Mouse (Mus musculus) kidney, embryonic 14.5 days (tissue): ENCODE measurements at regions not wholly inside any gene's neighbourhood (a gene's known extent, or its start where the extent isn't known, plus 50 kb on each side); places are given as distances from the start of the nearest gene placed in this dataset.

Experiments
- ATAC-seq: fragments of 200-750 bp; cut with Nextera tagmentation; 2 replicates; pipeline ENCODE4 v1.8.0; 2017; ENCODE audit warnings: moderate number of reproducible peaks, mild to moderate bottlenecking, moderate TSS enrichment, moderate library complexity; ENCODE audit not compliant: low FRiP score, low TSS enrichment
- H3K27ac ChIP-seq: fragments of 300-500 bp; sonication (generic); 2 replicates; pipeline ENCODE4 v1.5.1; 2014; ENCODE audit warnings: low read depth, mild to moderate bottlenecking, low read length, moderate library complexity, mixed read lengths
- H3K27me3 ChIP-seq: fragments of 300-500 bp; sonication (generic); 2 replicates; pipeline ENCODE4 v1.6.1; 2014; ENCODE audit warnings: mild to moderate bottlenecking, low read length; ENCODE audit not compliant: control insufficient read depth, insufficient read depth
- H3K36me3 ChIP-seq: fragments of 300-500 bp; sonication (generic); 2 replicates; pipeline ENCODE4 v1.6.1; 2014; ENCODE audit warnings: low read length, mixed read lengths; ENCODE audit not compliant: control insufficient read depth, insufficient read depth
- H3K4me1 ChIP-seq: fragments of 300-500 bp; sonication (generic); 2 replicates; pipeline ENCODE4 v1.6.1; 2014; ENCODE audit warnings: low read length, mixed read lengths; ENCODE audit not compliant: control insufficient read depth, insufficient read depth
- H3K4me2 ChIP-seq: fragments of 300-500 bp; sonication (generic); replicated peaks from 2 replicates; pipeline ENCODE4 v1.6.1; 2014; ENCODE audit warnings: low read depth, mild to moderate bottlenecking, low read length
- H3K4me3 ChIP-seq: fragments of 300-500 bp; sonication (generic); 2 replicates; pipeline ENCODE4 v1.5.1; 2014; ENCODE audit warnings: mild to moderate bottlenecking, low read length
- H3K9ac ChIP-seq: fragments of 300-500 bp; sonication (generic); 2 replicates; pipeline ENCODE4 v1.6.1; 2014; ENCODE audit warnings: low read depth, mild to moderate bottlenecking, low read length, moderate library complexity
- H3K9me3 ChIP-seq: fragments of 300-500 bp; sonication (generic); 2 replicates; pipeline ENCODE4 v1.6.1; 2016; ENCODE audit warnings: low read length; ENCODE audit not compliant: control insufficient read depth
- WGBS: fragments of 180-500 bp; shearing (Covaris S2); extraction: QIAGEN DNeasy Blood & Tissue Kit; methylation state at CpG from one replicate; pipeline ENCODE4 v1.1.7; 2014; 5-methylcytosine and 5-hydroxymethylcytosine counted together

- H3K9me3 ChIP-seq: no peaks in the 10 kb centered on the region
- no peak overlapping the region for H3K4me2 ChIP-seq
- no peaks in the 10 kb centered on the region for H3K36me3 ChIP-seq
- no peak overlapping the region for H3K27ac ChIP-seq
- H3K4me1 ChIP-seq: no peaks in the 10 kb centered on the region
- no peak overlapping the region for H3K4me3 ChIP-seq
- ATAC-seq: no peak
- no peak overlapping the region for H3K9ac ChIP-seq
- no peaks in the 10 kb centered on the region for H3K27me3 ChIP-seq
Observed at GRCm38 (mm10) chr3:156082268-156082667, 479.3 kb upstream of the Negr1 start.

GRCm38 (mm10) chr3:156093689-156094088 is 467.9 kb upstream of the Negr1 start:
- Histone ChIP-seq H3K9me3 (no peaks in the 10 kb centered on the region), H3K9ac (no peak overlapping the region), H3K4me3 (no peak overlapping the region), H3K4me1 (no peaks in the 10 kb centered on the region), H3K27me3 (no peaks in the 10 kb centered on the region), H3K27ac (no peak overlapping the region), H3K36me3 (no peaks in the 10 kb centered on the region), H3K4me2 (no peak overlapping the region)
- peak; percentile 64; the same call in 1 of the 2 replicates for ATAC-seq

GRCm38 (mm10) chr3:156094990-156095389 is 466.6 kb upstream of the Negr1 start:
- H3K9me3 ChIP-seq: no peaks in the 10 kb centered on the region
- H3K9ac ChIP-seq: no peak overlapping the region
- no peaks in the 10 kb centered on the region for H3K36me3 ChIP-seq
- H3K4me3 ChIP-seq: no peak overlapping the region
- no peaks in the 10 kb centered on the region for H3K27me3 ChIP-seq
- no peak overlapping the region for H3K4me2 ChIP-seq
- no peaks in the 10 kb centered on the region for H3K4me1 ChIP-seq
- no peak for ATAC-seq
- H3K27ac ChIP-seq: no peak overlapping the region
- 41% methylated on average over 3 of the region's 3 CpGs for WGBS

- 89% methylated on average over 1 of the region's 1 CpGs for WGBS
- Histone ChIP-seq H3K27ac (no peak overlapping the region), H3K9ac (no peak overlapping the region), H3K36me3 (no peaks in the 10 kb centered on the region), H3K4me1 (no peaks in the 10 kb centered on the region), H3K4me3 (no peak overlapping the region), H3K27me3 (no peaks in the 10 kb centered on the region), H3K4me2 (no peak overlapping the region), H3K9me3 (no peaks in the 10 kb centered on the region)
- ATAC-seq: no peak
Observed at GRCm38 (mm10) chr3:156105788-156106187, 455.8 kb upstream of the Negr1 start.

GRCm38 (mm10) chr3:156120341-156120740 is 441.3 kb upstream of the Negr1 start:
- no peaks in the 10 kb centered on the region for H3K27me3 ChIP-seq
- 30% methylated on average over 3 of the region's 3 CpGs for WGBS
- H3K36me3 ChIP-seq: no peaks in the 10 kb centered on the region
- no peak for ATAC-seq
- no peak overlapping the region for H3K4me2 ChIP-seq
- H3K9ac ChIP-seq: no peak overlapping the region
- no peak overlapping the region for H3K4me3 ChIP-seq
- no peak overlapping the region for H3K27ac ChIP-seq
- H3K4me1 ChIP-seq: no peaks in the 10 kb centered on the region
- H3K9me3 ChIP-seq: no peaks in the 10 kb centered on the region

- H3K36me3 ChIP-seq: no peaks in the 10 kb centered on the region
- no peaks in the 10 kb centered on the region for H3K27me3 ChIP-seq
- H3K27ac ChIP-seq: no peak overlapping the region
- no peak for ATAC-seq
- no peaks in the 10 kb centered on the region for H3K9me3 ChIP-seq
- H3K4me2 ChIP-seq: no peak overlapping the region
- WGBS: 63% methylated on average over 1 of the region's 1 CpGs
- H3K4me1 ChIP-seq: no peaks in the 10 kb centered on the region
- no peak overlapping the region for H3K9ac ChIP-seq
- H3K4me3 ChIP-seq: no peak overlapping the region
Observed at GRCm38 (mm10) chr3:156131598-156131997, 430.0 kb upstream of the Negr1 start.

- WGBS: 75% methylated on average over 5 of the region's 5 CpGs
Observed at GRCm38 (mm10) chr3:156141355-156141754, 420.2 kb upstream of the Negr1 start.

GRCm38 (mm10) chr3:156149322-156149721 is 412.3 kb upstream of the Negr1 start:
- no peak for ATAC-seq
- H3K9me3 ChIP-seq: no peaks in the 10 kb centered on the region
- WGBS: 85% methylated on average over 3 of the region's 3 CpGs

More at GRCm38 (mm10) chr3:156141355-156141754, 420.2 kb upstream of the Negr1 start:
- no peak overlapping the region for H3K4me2 ChIP-seq
- no peak overlapping the region for H3K4me3 ChIP-seq
- H3K27me3 ChIP-seq: no peaks in the 10 kb centered on the region
- no peaks in the 10 kb centered on the region for H3K36me3 ChIP-seq
- no peak for ATAC-seq
- H3K9me3 ChIP-seq: no peaks in the 10 kb centered on the region
- no peak overlapping the region for H3K27ac ChIP-seq
- H3K4me1 ChIP-seq: no peaks in the 10 kb centered on the region
- no peak overlapping the region for H3K9ac ChIP-seq

GRCm38 (mm10) chr3:156170076-156170475 is 391.5 kb upstream of the Negr1 start:
- Histone ChIP-seq H3K9ac (no peak overlapping the region), H3K4me2 (no peak overlapping the region), H3K36me3 (no peaks in the 10 kb centered on the region), H3K9me3 (no peaks in the 10 kb centered on the region), H3K4me3 (no peak overlapping the region), H3K27me3 (no peaks in the 10 kb centered on the region), H3K4me1 (no peaks in the 10 kb centered on the region), H3K27ac (no peak overlapping the region)
- no peak for ATAC-seq

More at GRCm38 (mm10) chr3:156149322-156149721, 412.3 kb upstream of the Negr1 start:
- Histone ChIP-seq H3K4me1 (no peaks in the 10 kb centered on the region), H3K36me3 (no peaks in the 10 kb centered on the region), H3K4me2 (no peak overlapping the region), H3K27me3 (no peaks in the 10 kb centered on the region), H3K27ac (no peak overlapping the region), H3K4me3 (no peak overlapping the region), H3K9ac (no peak overlapping the region)

- Histone ChIP-seq H3K4me3 (no peak overlapping the region), H3K9ac (no peak overlapping the region), H3K4me2 (no peak overlapping the region), H3K36me3 (no peaks in the 10 kb centered on the region), H3K4me1 (no peaks in the 10 kb centered on the region), H3K27ac (no peak overlapping the region), H3K9me3 (no peaks in the 10 kb centered on the region), H3K27me3 (no peaks in the 10 kb centered on the region)
- no peak for ATAC-seq
Observed at GRCm38 (mm10) chr3:156198688-156199087, 362.9 kb upstream of the Negr1 start.
